Mouse (Mus musculus): ENCODE data around the gene H2-DMb2.

- TF ChIP-seq CTCF (IDR thresholded peaks at IDR 0.05; ENCODE audit: low read depth): no peak
- no peak for TF ChIP-seq EP300 (IDR thresholded peaks at IDR 0.05; ENCODE audit: low read depth)
Observed at GRCm38 (mm10) chr17:34186885-34187260, 43.8 kb downstream of the H2-DMb2 start.
